Mouse (Mus musculus) embryonic fibroblast, embryonic 13.5 days (primary cell): ENCODE data around the gene Tead4. TPM values are rescaled to one million over a fixed set of nuclear protein-coding genes. Genes with fewer than 3 reads are reported as not detected.

Experiments
- H3K27ac ChIP-seq: 2 replicates; pipeline ENCODE4 v1.5.1; 2012; ENCODE audit warnings: low read length, control low read depth, inconsistent platforms; ENCODE audit not compliant: insufficient read depth
- H3K4me1 ChIP-seq: 2 replicates; pipeline ENCODE4 v1.6.1; 2011; ENCODE audit warnings: low read length; ENCODE audit not compliant: control insufficient read depth, insufficient read depth
- H3K4me3 ChIP-seq: 2 replicates; pipeline ENCODE4 v1.5.1; 2011; ENCODE audit warnings: mild to moderate bottlenecking, control low read depth, low read length; ENCODE audit not compliant: insufficient read depth
- CTCF ChIP-seq: IDR thresholded peaks from 2 replicates; pipeline ENCODE4 v1.5.1; 2011; ENCODE audit warnings: mild to moderate bottlenecking, control low read depth, low read length, moderate library complexity, borderline replicate concordance; ENCODE audit not compliant: insufficient read depth
- POLR2A ChIP-seq: IDR thresholded peaks from 2 replicates; pipeline ENCODE4 v1.6.1; 2011; ENCODE audit warnings: low read depth, mild to moderate bottlenecking, control low read depth, low read length, moderate library complexity
- polyA plus RNA-seq: library from polyadenylated mRNA; stranded (reverse); fragments of >200 nt; gene quantifications from 2 replicates; pipeline ENCODE4 v1.2.4, GENCODE M21; 2011; ENCODE audit warnings: low read depth; ENCODE audit not compliant: missing spikeins, insufficient read length

Tead4 gene
- polyA plus RNA-seq, 1 experiment: 3.0 TPM

DNA sequence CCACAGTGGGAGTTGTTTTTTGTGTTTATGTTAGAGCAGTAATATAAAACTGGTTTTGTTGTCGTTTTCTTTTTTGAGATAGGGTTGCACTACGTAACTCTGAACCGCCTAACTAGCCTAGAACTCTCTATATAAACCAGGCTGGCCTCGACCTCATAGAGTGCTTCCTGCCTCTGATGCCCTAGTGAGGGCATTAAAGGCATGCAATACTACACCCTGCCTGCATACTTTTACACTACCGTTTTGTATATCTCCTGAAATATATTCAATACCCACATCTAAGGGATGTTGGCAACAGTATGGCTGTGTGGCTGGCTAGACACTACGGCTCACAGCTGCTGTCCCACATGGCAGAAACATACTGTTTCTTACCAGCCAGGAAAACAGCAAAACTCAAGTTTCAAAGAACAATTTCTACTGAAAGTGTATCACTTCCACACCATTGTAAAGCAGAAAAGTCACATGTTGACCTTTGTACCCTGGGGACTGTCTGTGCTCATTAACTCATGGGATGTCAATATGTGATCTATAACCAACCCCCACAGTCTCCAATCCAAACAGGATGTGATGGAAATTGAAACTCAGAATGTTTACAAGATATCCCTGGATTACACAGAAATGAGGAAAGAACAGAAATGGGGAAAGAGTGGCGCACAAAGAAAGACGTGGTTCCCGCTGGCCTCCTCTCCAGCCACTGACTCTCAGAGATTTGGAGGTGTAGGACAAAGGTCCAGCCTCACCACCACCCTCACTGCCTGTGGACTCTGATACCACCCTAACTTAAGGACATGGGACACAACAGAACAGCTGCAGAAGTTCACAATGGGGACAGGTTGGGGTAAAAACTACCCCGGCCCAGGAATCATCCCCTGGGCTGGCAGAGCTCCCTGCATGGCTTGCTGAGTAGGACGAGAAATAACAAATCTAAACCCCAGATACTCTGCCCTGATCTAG is 23.2 kb downstream of the Tead4 start:
- Histone ChIP-seq H3K4me1 (peaks cover 20% of the 10 kb centered on the region), H3K4me3 (no peak overlapping the region), H3K27ac (no peak overlapping the region)
- no peak for TF ChIP-seq CTCF
- TF ChIP-seq POLR2A: no peak

DNA sequence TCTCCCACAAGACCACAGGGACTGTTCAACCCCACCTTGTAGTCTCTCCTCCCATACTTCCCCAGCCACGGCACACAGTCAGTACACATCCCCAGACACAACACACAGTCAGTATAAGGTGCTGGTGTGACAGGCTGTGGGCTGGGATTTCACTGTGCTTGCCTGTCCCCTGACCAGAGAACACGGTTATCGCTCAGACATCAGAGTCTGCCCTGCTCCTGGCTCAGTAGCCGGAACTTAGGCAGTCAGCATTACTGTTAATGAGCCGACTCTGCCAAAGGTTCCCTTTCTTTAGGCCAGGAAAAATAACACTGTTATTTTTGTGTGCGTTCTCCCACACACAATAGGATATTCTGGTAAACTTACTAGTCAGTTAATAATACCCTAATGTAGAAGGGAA is 24.3 kb downstream of the Tead4 start:
- no peak for TF ChIP-seq POLR2A
- no peak for TF ChIP-seq CTCF
- no peak overlapping the region for H3K27ac ChIP-seq
- H3K4me3 ChIP-seq: no peak overlapping the region
- peaks cover 19% of the 10 kb centered on the region for H3K4me1 ChIP-seq

DNA sequence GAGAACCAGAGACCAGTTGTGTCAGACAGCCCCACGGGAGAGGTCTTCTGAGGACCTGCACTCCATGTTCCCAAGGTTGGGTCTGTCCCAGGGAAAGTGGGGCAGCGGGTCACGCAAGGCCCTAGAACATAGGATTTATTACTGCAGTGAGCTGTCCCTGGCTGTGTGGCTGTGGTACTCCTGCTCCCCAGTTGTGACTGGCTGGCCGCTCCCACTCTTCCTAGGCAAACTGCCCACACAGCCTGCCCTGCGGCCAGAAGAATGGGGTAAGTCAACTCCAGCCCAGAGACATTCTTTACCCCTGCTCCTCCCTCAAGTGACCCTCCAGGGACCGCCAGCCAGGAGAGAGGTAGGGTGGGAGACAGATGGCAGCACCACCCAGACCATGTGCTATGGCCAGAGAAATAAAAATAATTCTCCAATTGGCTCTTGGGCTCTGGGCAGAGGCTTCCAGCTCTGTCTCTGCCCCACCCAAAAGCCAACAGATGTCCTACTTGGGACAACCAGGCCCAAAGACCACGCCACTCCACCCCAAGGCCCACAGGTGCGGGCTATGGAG is 25.0 kb downstream of the Tead4 start:
- no peak overlapping the region for H3K27ac ChIP-seq
- H3K4me1 ChIP-seq: peaks cover 11% of the 10 kb centered on the region
- no peak overlapping the region for H3K4me3 ChIP-seq
- no peak for TF ChIP-seq CTCF
- no peak for TF ChIP-seq POLR2A

DNA sequence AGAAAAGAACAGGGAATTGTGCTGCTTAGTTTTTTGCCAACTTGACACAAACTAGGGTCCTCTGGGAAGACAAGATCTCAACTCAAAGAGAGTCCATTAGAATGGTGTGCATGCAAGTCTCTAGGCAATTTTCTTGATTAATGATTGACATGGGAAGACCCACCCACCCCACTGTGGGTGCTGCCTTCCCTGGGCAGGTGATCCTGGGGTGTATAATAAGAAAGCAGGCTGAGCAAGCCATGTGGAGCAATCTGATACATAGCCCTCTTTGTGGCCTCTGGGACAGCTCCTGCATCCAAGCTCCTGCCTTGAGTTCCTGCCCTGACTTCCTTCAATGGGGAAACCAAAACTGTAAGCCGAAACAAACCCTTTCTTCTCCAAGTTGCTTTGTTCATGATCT is 27.1 kb downstream of the Tead4 start:
- Histone ChIP-seq H3K27ac (no peak overlapping the region), H3K4me1 (no peaks in the 10 kb centered on the region), H3K4me3 (no peak overlapping the region)
- TF ChIP-seq POLR2A (no peak), CTCF (no peak)

DNA sequence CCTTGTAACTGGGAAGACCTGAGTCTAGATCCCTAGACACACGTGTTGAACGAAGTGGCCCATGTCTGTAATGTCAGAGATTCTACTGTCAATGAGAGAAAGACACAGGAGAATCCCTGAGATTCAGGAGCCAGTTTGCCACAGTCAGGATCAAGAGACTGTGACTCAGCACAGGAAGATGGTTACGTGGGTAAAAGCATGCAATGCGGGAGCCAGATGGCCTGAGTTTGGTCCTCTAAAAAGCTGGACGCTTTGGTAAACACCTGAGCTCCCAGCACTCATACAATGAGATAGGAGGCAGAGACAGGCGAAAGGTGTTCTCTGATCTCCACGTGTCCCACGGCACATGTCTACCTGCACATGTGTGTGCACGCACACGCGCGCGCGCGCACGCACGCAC is 27.9 kb downstream of the Tead4 start:
- H3K27ac ChIP-seq: no peak overlapping the region
- no peak overlapping the region for H3K4me3 ChIP-seq
- TF ChIP-seq POLR2A (no peak), CTCF (no peak)
- H3K4me1 ChIP-seq: no peaks in the 10 kb centered on the region

DNA sequence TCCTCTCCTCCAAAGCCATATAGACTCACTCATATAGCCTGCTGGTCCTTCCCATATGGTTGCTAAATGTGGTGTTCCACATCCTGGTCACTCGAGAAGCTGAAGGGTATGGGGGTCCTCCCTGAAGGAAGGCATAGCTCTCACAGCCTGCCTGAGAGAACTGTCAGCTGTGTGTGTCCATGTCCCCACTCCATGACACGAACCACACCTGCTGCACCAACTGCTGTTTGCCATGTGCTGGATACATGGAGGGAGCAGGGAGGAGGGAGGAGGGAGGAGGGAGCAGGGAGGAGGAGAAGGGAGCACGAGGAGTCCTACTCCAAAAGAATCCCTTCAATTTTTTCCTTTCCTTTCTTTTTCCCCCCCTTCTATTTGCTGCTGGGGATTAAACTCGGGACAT is 30.8 kb downstream of the Tead4 start:
- no peak overlapping the region for H3K4me3 ChIP-seq
- H3K4me1 ChIP-seq: no peaks in the 10 kb centered on the region
- no peak for TF ChIP-seq CTCF
- TF ChIP-seq POLR2A: no peak
- H3K27ac ChIP-seq: no peak overlapping the region

DNA sequence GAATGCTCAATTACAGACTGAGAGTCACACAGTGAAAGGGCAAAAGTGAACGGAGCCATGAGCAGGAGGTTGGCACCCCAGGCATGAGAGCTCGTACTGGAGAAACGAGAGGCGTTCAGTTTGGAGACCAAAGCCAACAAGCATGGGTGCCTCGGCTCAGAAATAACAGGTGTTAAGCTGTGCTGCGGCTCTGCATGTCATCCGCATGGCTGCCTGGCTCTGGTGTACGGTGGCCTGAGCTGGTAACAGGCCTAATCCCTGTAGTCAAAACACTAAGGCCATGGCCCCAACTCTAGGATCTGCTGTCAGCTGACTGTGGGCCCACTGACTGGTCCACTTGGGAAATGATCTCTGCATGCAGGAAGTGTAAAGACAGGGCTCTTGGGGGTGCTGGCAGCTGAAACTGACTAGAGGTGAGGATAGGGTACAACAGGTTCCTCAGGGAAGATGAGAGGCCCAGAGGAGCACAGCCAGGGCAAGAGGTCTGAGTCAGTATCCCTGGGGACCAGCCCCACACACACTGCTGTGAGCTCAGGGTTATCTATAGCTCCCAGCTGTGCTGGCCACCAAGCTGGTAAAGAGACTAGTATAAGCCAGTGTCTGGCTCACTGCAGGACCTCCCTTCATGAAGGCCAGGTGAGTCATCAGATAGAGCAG is 35.6 kb downstream of the Tead4 start:
- Histone ChIP-seq H3K4me3 (no peak overlapping the region), H3K27ac (no peak overlapping the region), H3K4me1 (no peaks in the 10 kb centered on the region)
- TF ChIP-seq POLR2A (no peak), CTCF (no peak)

DNA sequence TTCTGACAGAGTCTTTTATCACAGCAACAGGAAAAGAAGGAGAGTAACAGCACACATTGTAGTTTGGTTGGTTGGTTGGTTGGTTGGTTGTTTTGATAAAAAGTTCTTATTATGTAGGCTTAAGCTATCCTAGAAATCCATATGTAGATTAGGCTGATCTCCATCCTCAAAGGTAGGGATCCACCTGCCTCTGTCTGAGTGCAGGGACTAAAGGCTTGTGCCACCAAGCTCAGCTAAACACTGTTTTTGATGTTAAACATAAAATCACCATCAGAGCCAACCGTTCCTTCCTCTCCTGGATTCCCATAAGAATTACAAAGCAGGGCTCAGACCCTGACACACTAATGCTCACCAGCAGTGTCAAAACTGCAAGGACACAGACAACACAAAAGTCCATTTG is 39.1 kb downstream of the Tead4 start:
- Histone ChIP-seq H3K4me1 (no peaks in the 10 kb centered on the region; the same call in 1 of the 2 replicates), H3K27ac (no peak overlapping the region), H3K4me3 (no peak overlapping the region)
- no peak for TF ChIP-seq POLR2A
- TF ChIP-seq CTCF: no peak

DNA sequence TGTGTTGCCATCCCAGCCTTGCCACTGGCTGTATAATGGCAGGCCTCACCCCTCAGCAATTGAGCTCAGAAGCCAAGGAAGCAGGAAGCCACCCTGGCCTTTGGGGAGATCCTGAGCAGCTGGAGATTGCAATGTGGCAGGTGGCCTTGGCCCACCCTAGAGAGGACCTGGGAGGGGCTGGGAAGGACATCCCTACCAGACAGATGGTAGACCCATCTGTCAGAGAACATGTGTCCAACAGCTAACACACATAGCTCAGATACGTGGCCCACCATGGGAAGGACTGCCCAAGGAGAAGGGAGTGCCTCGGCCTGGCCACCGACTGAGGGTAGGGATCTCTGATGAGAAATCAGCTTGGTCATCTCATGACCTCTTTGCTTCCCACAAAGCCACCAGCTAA is 41.4 kb downstream of the Tead4 start:
- Histone ChIP-seq H3K4me1 (no peaks in the 10 kb centered on the region; the same call in 1 of the 2 replicates), H3K27ac (no peak overlapping the region), H3K4me3 (no peak overlapping the region)
- no peak for TF ChIP-seq POLR2A
- no peak for TF ChIP-seq CTCF
